Mouse (Mus musculus) neural tube, embryonic 11.5 days (tissue): ENCODE data around the gene Pdcd2. TPM values are rescaled to one million over a fixed set of nuclear protein-coding genes. Genes with fewer than 3 reads are reported as not detected.
"Not testable (repeated sequence)": the region's sequence is repeated elsewhere in the genome, so short reads cannot be mapped to it uniquely, and the experiment has no call there.

ENCODE experiments used
- ATAC-seq: fragments of 200-750 bp; cut with Nextera tagmentation; 2 replicates; pipeline ENCODE4 v1.8.0; 2017; ENCODE audit warnings: moderate number of reproducible peaks, mild to moderate bottlenecking, moderate TSS enrichment, moderate library complexity; ENCODE audit not compliant: insufficient read depth, low FRiP score, low TSS enrichment
- DNase-seq: peaks from one replicate; pipeline ENCODE4 v3.0.0-alpha.2; 2015; ENCODE audit warnings: low spot score
- H3K27ac ChIP-seq: fragments of 300-500 bp; sonication (generic); 2 replicates; pipeline ENCODE4 v1.5.1; 2014; ENCODE audit warnings: low read depth, mild to moderate bottlenecking, low read length
- H3K27me3 ChIP-seq: fragments of 300-500 bp; sonication (generic); 2 replicates; pipeline ENCODE4 v1.6.1; 2014; ENCODE audit warnings: mild to moderate bottlenecking, low read length, mixed read lengths; ENCODE audit not compliant: control insufficient read depth, insufficient read depth
- H3K36me3 ChIP-seq: fragments of 300-500 bp; sonication (generic); 2 replicates; pipeline ENCODE4 v1.6.1; 2014; ENCODE audit warnings: mild to moderate bottlenecking, low read length, moderate library complexity, mixed read lengths; ENCODE audit not compliant: control insufficient read depth, insufficient read depth
- H3K4me1 ChIP-seq: fragments of 300-500 bp; sonication (generic); 2 replicates; pipeline ENCODE4 v1.6.1; 2014; ENCODE audit warnings: low read length, mixed read lengths; ENCODE audit not compliant: control insufficient read depth, insufficient read depth
- H3K4me2 ChIP-seq: fragments of 300-500 bp; sonication (generic); 2 replicates; pipeline ENCODE4 v1.6.1; 2014; ENCODE audit warnings: low read depth, mild to moderate bottlenecking, moderate library complexity
- H3K4me3 ChIP-seq: fragments of 300-500 bp; sonication (generic); 2 replicates; pipeline ENCODE4 v1.5.1; 2014; ENCODE audit warnings: low read depth, low read length
- H3K9ac ChIP-seq: fragments of 300-500 bp; sonication (generic); 2 replicates; pipeline ENCODE4 v1.6.1; 2014; ENCODE audit warnings: mild to moderate bottlenecking, low read length
- H3K9me3 ChIP-seq: fragments of 300-500 bp; sonication (generic); 2 replicates; pipeline ENCODE4 v1.6.1; 2016; ENCODE audit warnings: low read length; ENCODE audit not compliant: control insufficient read depth
- WGBS: fragments of 180-500 bp; shearing (Covaris S2); extraction: QIAGEN DNeasy Blood & Tissue Kit; methylation state at CpG from one replicate; pipeline ENCODE4 v1.1.7; 2014; 5-methylcytosine and 5-hydroxymethylcytosine counted together
- polyA plus RNA-seq: library from polyadenylated mRNA; unstranded; fragments of >200 nt; fragmentation: Nextera tagmentation; extraction: Ambion mirVana; gene quantifications from 2 replicates; pipeline ENCODE4 v1.2.1, GENCODE M21; 2014

Pdcd2 gene
- polyA plus RNA-seq, 1 experiment from 2014 or later = 54.9 TPM

DNA sequence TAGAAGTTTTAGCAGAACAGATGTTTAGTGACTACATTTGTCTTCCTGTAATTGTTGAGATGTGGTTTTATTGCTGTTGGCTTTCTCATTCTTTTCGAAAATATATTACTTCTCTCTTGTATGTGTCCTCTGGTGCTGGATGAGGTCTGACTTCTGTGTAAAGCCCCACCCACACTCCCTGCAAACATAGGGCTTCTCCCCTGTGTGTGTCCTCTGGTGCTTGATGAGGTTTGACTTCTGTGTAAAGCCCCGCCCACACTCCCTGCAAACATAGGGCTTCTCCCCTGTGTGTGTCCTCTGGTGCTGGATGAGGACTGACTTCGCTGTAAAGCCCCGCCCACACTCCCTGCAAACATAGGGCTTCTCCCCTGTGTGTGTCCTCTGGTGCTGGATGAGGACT, 16.8 kb upstream of the Pdcd2 start:
- not testable (repeated sequence) for H3K4me3 ChIP-seq, DNase-seq, H3K9me3 ChIP-seq, H3K4me2 ChIP-seq, H3K4me1 ChIP-seq, H3K27me3 ChIP-seq, H3K9ac ChIP-seq, H3K36me3 ChIP-seq, H3K27ac ChIP-seq, ATAC-seq
- 50% methylated on average over 4 of the region's 4 CpGs for WGBS

DNA sequence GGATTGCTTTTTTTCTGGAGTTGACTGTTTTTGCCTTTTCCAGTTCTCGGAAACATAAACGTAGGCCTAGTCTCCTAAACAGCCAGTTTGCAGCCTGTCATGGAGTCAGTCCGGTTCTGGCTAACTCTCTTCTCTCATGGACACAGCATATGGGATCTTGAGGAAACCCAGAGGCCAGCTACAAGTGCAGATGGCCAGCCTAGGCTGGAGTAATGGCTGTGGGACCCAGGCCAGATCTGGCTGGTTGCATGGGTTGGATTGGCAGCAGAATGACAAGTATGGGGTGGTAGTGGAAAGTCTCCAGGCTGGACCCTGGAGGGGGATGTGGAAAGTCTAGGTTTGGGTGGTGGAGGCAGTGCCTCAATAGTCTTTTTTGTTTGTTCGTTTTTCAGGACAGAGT, 13.2 kb upstream of the Pdcd2 start:
- no peaks in the 10 kb centered on the region for H3K4me1 ChIP-seq
- DNase-seq (no peak), ATAC-seq (no peak)
- no peak overlapping the region for H3K9ac ChIP-seq
- no peak overlapping the region for H3K4me3 ChIP-seq
- peaks cover under 1% of the 10 kb centered on the region; the same call in 1 of the 2 replicates for H3K27me3 ChIP-seq
- H3K27ac ChIP-seq = no peak overlapping the region
- WGBS = 84% methylated on average over 4 of the region's 4 CpGs
- no peaks in the 10 kb centered on the region for H3K36me3 ChIP-seq
- H3K4me2 ChIP-seq = no peak overlapping the region
- H3K9me3 ChIP-seq = no peaks in the 10 kb centered on the region

DNA sequence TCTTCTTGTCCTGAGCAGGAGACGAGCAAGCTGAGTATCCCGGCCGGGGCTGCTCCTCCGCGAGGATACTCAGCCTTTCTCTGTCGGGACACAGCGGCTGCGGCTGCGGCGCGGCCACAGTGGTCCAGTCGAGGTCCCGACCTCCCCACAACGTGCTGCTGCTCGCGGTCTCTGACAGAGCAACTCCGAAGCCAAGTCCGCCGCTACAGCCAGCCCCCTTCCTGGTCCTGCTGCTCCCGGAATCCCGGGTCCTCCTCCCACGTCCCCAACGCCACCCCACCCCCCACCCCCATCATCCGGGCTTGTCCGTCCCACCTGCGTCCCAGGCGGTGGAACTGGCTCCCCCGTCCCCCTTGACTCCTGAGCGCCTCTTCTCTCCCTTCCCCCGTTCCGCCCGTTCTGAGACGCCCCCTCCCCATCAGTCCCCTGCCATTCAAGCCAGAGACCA, 9.4 kb upstream of the Pdcd2 start:
- WGBS = 0% methylated on average over 32 of the region's 33 CpGs

DNA sequence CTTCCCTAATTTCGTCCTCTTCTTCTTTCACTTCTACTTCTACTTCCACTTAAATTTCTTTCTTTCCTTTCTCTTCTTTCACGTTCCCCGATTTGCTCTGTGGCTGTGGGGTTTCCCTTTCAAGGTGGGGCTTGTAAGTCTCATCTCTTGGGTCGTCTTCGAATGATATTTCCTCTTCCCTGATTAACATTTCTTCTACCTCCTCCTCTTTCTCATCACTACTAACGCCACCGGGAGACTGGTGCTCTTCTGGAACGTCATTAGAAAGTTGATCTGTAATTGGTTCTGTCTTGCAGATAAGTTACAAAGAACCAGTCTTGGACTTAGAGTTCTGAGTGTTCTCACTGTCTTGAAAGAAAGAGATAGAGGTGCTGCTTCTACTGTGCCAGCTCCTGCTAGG, 8.8 kb upstream of the Pdcd2 start:
- H3K36me3 ChIP-seq = no peaks in the 10 kb centered on the region
- no peak overlapping the region for H3K27ac ChIP-seq
- H3K9ac ChIP-seq = no peak overlapping the region; the same call in 1 of the 2 replicates
- H3K4me1 ChIP-seq = no peaks in the 10 kb centered on the region
- DNase-seq (no peak), ATAC-seq (no peak; the same call in 1 of the 2 replicates)
- 24% methylated on average over 8 of the region's 8 CpGs for WGBS
- H3K4me2 ChIP-seq = peak overlapping the region; percentile 60
- peak overlapping the region; percentile 37; the same call in 1 of the 2 replicates for H3K4me3 ChIP-seq
- H3K27me3 ChIP-seq = peaks cover 2% of the 10 kb centered on the region; the same call in 1 of the 2 replicates
- H3K9me3 ChIP-seq = no peaks in the 10 kb centered on the region

More for the DNA sequence above, 9.4 kb upstream of the Pdcd2 start:
- H3K4me1 ChIP-seq = no peaks in the 10 kb centered on the region
- H3K4me2 ChIP-seq = peak overlapping the region; percentile 60
- ATAC-seq = peak; percentile 45; the same call in 1 of the 2 replicates
- DNase-seq = peak; percentile 44
- H3K4me3 ChIP-seq = peak overlapping the region; percentile 37
- H3K27me3 ChIP-seq = peaks cover 2% of the 10 kb centered on the region; the same call in 1 of the 2 replicates
- H3K9me3 ChIP-seq = no peaks in the 10 kb centered on the region
- H3K36me3 ChIP-seq = no peaks in the 10 kb centered on the region
- peak overlapping the region; percentile 49 for H3K9ac ChIP-seq
- H3K27ac ChIP-seq = no peak overlapping the region

DNA sequence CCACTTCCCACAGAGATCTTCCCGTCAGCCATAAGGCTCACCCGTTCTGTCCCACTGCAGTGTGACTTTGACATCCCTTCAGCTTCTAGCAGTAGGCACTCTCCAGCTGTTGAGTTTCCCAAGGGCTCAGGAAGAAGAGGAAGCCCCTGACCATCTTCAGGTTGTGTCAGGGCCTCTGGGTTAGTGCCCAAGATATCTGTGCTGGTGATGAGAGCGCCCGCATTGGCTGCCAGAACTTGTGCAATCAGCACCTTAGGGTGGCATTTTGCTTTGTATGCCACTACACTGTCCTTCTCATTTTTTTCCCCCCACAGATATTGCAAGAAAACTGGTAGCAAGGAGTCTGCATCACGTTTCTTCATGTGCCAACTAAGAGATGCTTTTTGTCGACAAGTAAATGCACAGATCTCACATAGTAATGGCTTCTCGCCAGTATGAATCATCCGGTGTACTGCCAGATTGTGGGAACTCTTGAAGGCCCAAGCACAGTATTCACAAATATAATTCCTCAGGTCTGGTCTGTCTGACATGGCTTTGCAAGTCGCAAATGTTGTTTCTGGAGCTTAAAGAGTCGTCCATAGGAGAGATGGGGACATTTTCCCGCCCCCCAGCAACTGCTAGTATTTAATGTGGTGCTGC, 8.2 kb upstream of the Pdcd2 start:
- Histone ChIP-seq H3K9me3 (no peaks in the 10 kb centered on the region), H3K4me1 (no peaks in the 10 kb centered on the region), H3K36me3 (no peaks in the 10 kb centered on the region), H3K4me3 (no peak overlapping the region), H3K4me2 (no peak overlapping the region), H3K27ac (no peak overlapping the region), H3K9ac (no peak overlapping the region), H3K27me3 (peaks cover 2% of the 10 kb centered on the region; the same call in 1 of the 2 replicates)
- no peak for DNase-seq
- ATAC-seq = no peak
- 64% methylated on average over 11 of the region's 11 CpGs for WGBS

DNA sequence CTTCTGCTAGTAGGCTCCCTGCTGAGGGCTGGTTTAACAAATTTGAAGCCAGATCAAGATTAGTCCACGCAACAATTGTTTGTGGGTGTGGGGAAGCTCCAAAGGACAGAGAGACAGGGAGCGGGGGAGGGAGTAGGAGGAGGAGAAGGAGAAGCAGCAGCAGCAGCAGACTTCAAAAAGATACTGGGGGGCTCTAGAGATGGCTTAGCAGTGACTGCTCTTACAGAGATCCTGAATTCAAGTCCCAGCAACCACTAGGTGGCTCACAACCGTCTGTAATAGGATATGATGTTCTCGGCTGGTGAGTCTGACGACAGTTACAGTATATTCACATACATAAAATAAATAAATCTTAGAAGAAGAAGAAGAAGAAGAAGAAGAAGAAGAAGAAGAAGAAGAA, 3.0 kb upstream of the Pdcd2 start:
- Histone ChIP-seq H3K9me3 (no peaks in the 10 kb centered on the region), H3K36me3 (no peaks in the 10 kb centered on the region), H3K4me2 (no peak overlapping the region), H3K27ac (no peak overlapping the region), H3K4me3 (no peak overlapping the region), H3K4me1 (peaks cover 3% of the 10 kb centered on the region; the same call in 1 of the 2 replicates), H3K9ac (no peak overlapping the region), H3K27me3 (peaks cover under 1% of the 10 kb centered on the region; the same call in 1 of the 2 replicates)
- 17% methylated on average over 5 of the region's 5 CpGs for WGBS
- DNase-seq (peak; percentile 28), ATAC-seq (no peak)

- Histone ChIP-seq H3K4me3 (no peak overlapping the region), H3K9ac (no peak overlapping the region), H3K4me1 (peaks cover 3% of the 10 kb centered on the region; the same call in 1 of the 2 replicates), H3K9me3 (no peaks in the 10 kb centered on the region), H3K36me3 (0 out of 2 replicates have a peak, but pooled peaks cover 3% of the 10 kb centered on the region), H3K4me2 (no peak overlapping the region), H3K27me3 (no peaks in the 10 kb centered on the region), H3K27ac (no peak overlapping the region)
- DNase-seq = no peak
- ATAC-seq = no peak
- 78% methylated on average over 2 of the region's 2 CpGs for WGBS
Observed at GRCm38 (mm10) chr17:15528887-15529286, 1.8 kb upstream of the Pdcd2 start.

DNA sequence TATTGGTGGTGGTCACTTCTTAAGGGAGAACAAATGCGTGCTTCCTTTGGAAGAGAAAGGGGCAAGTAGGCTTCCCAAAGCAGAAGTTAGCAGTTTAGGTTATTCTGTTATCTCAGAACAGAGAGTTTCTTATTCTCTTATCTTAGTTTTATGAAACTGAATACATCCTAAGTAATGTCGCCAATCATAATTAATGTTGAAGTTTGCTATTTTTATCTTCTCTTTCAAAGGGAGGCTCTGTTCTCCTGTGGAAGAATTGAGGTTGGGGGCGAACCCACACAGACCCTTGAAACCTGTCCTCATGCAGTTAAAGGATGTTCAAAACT, 673 bp upstream of the Pdcd2 start:
- H3K4me3 ChIP-seq = peak overlapping the region; percentile 91
- H3K36me3 ChIP-seq = peaks cover 5% of the 10 kb centered on the region; the same call in 1 of the 2 replicates
- H3K9ac ChIP-seq = peak overlapping the region; percentile 82; the same call in 1 of the 2 replicates
- WGBS = 70% methylated on average over 3 of the region's 3 CpGs
- H3K27me3 ChIP-seq = no peaks in the 10 kb centered on the region
- no peak overlapping the region for H3K27ac ChIP-seq
- DNase-seq (no peak), ATAC-seq (no peak)
- peaks cover 3% of the 10 kb centered on the region; the same call in 1 of the 2 replicates for H3K4me1 ChIP-seq
- H3K4me2 ChIP-seq = peak overlapping the region; percentile 70
- no peaks in the 10 kb centered on the region for H3K9me3 ChIP-seq

DNA sequence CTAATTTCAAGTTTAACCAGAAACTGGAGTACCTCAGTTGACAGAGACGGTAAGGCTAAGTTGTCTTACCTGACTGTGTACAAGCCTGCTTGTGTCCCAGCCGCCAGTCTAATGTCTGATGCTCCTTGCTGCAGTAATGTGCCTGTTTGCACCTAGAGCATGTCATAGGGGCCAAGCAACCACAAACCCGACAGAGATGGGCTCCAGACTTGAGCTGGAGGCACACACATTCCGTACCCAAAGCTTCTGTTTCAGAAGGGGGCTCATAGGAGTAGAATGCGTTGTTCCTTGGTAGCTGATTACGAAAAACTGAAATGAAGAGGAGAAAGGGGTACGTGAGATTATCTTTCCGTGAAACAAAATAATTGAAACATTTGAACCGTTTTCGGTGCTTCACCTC, 797 bp downstream of the Pdcd2 start:
- DNase-seq (no peak), ATAC-seq (no peak)
- Histone ChIP-seq H3K4me2 (peak overlapping the region; percentile 70), H3K27me3 (no peaks in the 10 kb centered on the region), H3K4me1 (peaks cover 3% of the 10 kb centered on the region; the same call in 1 of the 2 replicates), H3K27ac (no peak overlapping the region; the same call in 1 of the 2 replicates), H3K9me3 (no peaks in the 10 kb centered on the region), H3K36me3 (peaks cover 7% of the 10 kb centered on the region), H3K9ac (peak overlapping the region; percentile 82), H3K4me3 (peak overlapping the region; percentile 91)
- WGBS = 14% methylated on average over 10 of the region's 10 CpGs
